1 mouse cellular context compared by ENCODE assay signal in the genomic region with DNA sequence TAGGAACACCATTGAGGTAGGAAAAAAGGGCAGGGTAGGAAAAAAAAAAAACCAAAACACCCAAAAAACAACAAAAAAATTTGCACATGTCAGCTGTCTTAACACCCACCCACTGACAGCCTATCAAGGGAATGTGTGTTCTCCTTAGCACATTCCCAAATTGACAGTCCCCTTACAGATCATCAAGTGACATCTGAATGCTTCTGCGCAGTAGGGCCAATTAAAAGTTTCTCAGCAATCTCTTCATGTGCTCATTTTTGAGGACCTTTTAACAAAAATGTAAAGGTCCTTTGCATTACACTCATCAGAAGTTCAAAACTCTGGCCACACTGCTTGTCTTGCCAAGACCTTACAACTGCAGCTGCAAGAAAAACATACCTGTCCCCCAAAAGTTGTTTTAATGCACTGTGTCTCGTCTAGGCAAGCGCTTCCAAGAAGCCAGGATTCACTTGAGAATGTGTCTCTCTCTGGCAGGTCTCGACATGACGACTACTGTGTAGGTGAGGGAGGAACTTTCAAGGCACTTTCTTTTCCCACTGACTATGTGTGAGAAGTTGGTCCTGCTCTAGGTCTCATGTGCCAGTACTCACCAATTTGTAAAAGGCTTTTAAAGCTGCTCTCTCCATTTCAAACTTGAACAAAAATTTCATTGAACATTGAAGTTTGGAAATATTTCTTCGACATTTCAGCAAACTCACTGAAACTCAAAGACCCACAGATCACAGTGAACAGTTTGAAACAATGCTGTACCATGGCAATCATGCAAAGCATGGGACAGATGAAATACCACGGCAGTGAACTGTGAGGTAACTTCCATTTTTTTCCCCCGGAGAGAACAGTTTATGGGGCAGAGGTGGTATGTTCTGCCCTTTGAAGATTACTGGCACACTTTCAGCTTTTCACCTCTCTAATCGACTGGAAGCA.
TF ChIP-seq lines count a peak whose summit lies in the region.

No protein-coding gene starts in this region.

TF ChIP-seq in CH12.LX, 34 proteins besides CTCF, POLR2A, EP300 and RAD21:
- TF ChIP-seq USF2 (conservative IDR thresholded peaks at IDR 0.05; ENCODE audit: low read depth, low read length) (no peak), HCFC1 (IDR thresholded peaks at IDR 0.05; ENCODE audit: low read depth, low read length) (no peak), JUND (conservative IDR thresholded peaks at IDR 0.05; ENCODE audit: low read depth, low read length) (no peak), IRF4 (IDR thresholded peaks at IDR 0.05; ENCODE audit: low read depth, low read length) (no peak), POLR2AphosphoS2 (IDR thresholded peaks at IDR 0.05; ENCODE audit: low read depth, low read length) (peak; percentile 94), MAZ (IDR thresholded peaks at IDR 0.05; ENCODE audit: low read depth, low read length) (no peak)
